Mouse (Mus musculus) kidney, embryonic 16.5 days (tissue): ENCODE measurements around the gene Grcc10. TPM values are rescaled to one million over a fixed set of nuclear protein-coding genes. Genes with fewer than 3 reads are reported as not detected.
A peak's percentile ranks its signal among the peaks of the same experiment; 100 is the strongest.

ENCODE experiments used
- ATAC-seq: fragments of 200-750 bp; cut with Nextera tagmentation; 2 replicates; pipeline ENCODE4 v1.8.0; 2017; ENCODE audit warnings: moderate TSS enrichment; ENCODE audit not compliant: low FRiP score, low TSS enrichment
- H3K27ac ChIP-seq: fragments of 300-500 bp; sonication (generic); 2 replicates; pipeline ENCODE4 v1.5.1; 2014; ENCODE audit warnings: low read length
- H3K27me3 ChIP-seq: fragments of 300-500 bp; sonication (generic); 2 replicates; pipeline ENCODE4 v1.6.1; 2014; ENCODE audit warnings: low read length, control low read depth, mixed read lengths; ENCODE audit not compliant: insufficient read depth
- H3K36me3 ChIP-seq: fragments of 300-500 bp; sonication (generic); 2 replicates; pipeline ENCODE4 v1.6.1; 2014; ENCODE audit warnings: low read length, control low read depth, mixed read lengths; ENCODE audit not compliant: insufficient read depth
- H3K4me1 ChIP-seq: fragments of 300-500 bp; sonication (generic); 2 replicates; pipeline ENCODE4 v1.6.1; 2014; ENCODE audit warnings: low read length, control low read depth, mixed read lengths; ENCODE audit not compliant: insufficient read depth
- H3K4me2 ChIP-seq: fragments of 300-500 bp; sonication (generic); replicated peaks from 2 replicates; pipeline ENCODE4 v1.6.1; 2014; ENCODE audit warnings: low read depth, low read length
- H3K4me3 ChIP-seq: fragments of 300-500 bp; sonication (generic); 2 replicates; pipeline ENCODE4 v1.5.1; 2014; ENCODE audit warnings: mild to moderate bottlenecking, low read length
- H3K9ac ChIP-seq: fragments of 300-500 bp; sonication (generic); replicated peaks from 2 replicates; pipeline ENCODE4 v1.6.1; 2014; ENCODE audit warnings: low read length
- H3K9me3 ChIP-seq: fragments of 300-500 bp; sonication (generic); 2 replicates; pipeline ENCODE4 v1.6.1; 2016; ENCODE audit warnings: low read length, control low read depth
- WGBS: fragments of 180-500 bp; shearing (Covaris S2); extraction: QIAGEN DNeasy Blood & Tissue Kit; methylation state at CpG from one replicate; pipeline ENCODE4 v1.1.7; 2014; 5-methylcytosine and 5-hydroxymethylcytosine counted together
- polyA plus RNA-seq: library from polyadenylated mRNA; unstranded; fragments of >200 nt; fragmentation: Nextera tagmentation; extraction: Ambion mirVana; gene quantifications from 2 replicates; pipeline ENCODE4 v1.2.1, GENCODE M21; 2015

Gene Grcc10
- polyA plus RNA-seq, 1 experiment from 2014 or later = 527 TPM

DNA sequence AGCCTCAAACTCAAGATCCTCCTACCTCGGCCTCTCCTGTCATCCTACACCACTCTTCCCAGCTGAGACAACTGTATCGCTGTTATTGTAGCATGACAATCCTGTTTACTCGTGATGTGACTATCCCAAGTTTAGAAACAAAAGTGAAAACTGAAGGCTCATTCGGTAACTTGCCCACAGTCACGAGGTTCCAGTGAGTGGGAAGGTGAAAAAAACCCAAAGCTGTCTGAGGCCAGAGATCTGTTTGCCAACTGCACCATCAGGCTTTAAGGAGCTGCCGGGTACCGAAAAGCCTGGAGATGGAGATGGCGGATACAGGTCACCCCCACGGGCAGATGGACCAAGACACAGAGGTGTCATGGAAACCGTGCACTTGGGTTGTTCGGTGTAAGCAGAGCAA lies 4.1 kb downstream of the Grcc10 start:
- no peak overlapping the region for H3K9ac ChIP-seq
- 0 out of 2 replicates have a peak, but pooled peaks cover 3% of the 10 kb centered on the region for H3K36me3 ChIP-seq
- H3K27ac ChIP-seq = no peak overlapping the region
- no peaks in the 10 kb centered on the region for H3K9me3 ChIP-seq
- no peak for ATAC-seq
- no peaks in the 10 kb centered on the region for H3K27me3 ChIP-seq
- H3K4me3 ChIP-seq = no peak overlapping the region
- WGBS = 83% methylated on average over 11 of the region's 11 CpGs
- H3K4me2 ChIP-seq = no peak overlapping the region
- H3K4me1 ChIP-seq = peaks cover 37% of the 10 kb centered on the region

DNA sequence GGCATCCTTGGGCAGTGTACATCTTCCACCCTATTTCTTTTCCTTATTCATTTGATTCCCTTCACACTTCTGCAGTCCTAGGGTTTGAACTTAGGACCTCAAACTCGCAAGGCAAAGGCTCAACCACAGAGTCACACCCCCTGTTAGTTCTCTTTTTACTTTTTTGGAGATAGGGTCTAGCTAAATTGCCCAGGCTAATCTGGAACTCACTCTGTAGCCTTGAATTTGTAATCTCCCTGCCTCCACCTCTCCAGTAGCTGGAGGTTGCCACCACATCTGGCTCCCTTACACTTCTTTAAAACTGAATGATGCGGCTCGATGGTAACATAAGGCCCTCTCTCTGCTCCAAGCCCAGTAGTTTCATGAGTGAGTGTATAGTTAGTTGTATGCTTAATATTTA lies 6.8 kb downstream of the Grcc10 start:
- H3K27ac ChIP-seq = no peak overlapping the region
- H3K27me3 ChIP-seq = no peaks in the 10 kb centered on the region
- no peak for ATAC-seq
- H3K9ac ChIP-seq = no peak overlapping the region
- no peaks in the 10 kb centered on the region for H3K9me3 ChIP-seq
- H3K4me3 ChIP-seq = no peak overlapping the region
- 0 out of 2 replicates have a peak, but pooled peaks cover 3% of the 10 kb centered on the region for H3K36me3 ChIP-seq
- WGBS = 87% methylated on average over 3 of the region's 3 CpGs
- no peak overlapping the region for H3K4me2 ChIP-seq
- H3K4me1 ChIP-seq = peaks cover 23% of the 10 kb centered on the region

DNA sequence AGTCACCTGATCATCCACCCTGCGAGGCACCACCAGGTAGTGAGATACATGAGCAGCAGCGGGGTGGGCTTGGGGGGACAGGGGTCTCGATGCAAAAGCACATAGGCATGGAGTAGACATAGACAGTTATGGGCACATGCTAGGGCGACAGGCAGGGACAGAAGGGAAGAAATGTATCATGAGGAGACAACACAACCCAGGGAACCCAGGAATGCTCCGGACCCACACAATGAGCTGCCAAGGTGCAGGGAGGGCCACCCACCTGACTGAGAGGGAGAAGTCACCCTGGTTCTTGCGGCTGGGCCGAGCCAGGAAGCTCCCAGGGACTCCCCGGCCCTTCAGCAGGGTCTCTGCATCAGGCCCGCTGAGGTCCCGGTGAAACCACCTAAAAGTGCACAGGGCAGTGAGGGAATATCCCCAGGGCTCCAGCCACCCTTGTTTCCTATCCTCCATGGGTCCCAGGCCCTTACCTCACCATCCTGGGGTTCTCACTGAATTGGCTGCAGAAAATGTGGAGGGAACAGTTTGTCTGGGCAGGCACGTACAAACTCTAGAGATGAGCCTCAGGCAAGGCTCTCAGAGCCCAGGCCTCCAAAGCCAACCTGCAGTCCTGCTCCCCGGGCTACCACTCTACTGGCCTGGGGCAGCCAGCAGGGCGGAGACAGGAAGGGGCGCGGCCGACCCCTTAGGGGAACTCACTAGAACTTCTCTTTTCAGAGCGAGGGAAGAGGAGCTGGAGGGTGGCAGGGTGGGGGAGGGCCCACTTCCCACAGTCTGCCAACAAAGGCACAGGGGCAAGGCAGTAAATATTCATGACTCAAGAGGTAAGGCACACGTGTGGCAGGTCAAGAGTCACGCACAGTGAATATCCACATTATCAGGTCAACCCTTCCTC lies 8.5 kb downstream of the Grcc10 start:
- Histone ChIP-seq H3K27me3 (no peaks in the 10 kb centered on the region), H3K9ac (peak overlapping the region; percentile 55), H3K4me2 (peak overlapping the region; percentile 22; the same call in 1 of the 2 replicates), H3K4me3 (no peak overlapping the region), H3K36me3 (no peaks in the 10 kb centered on the region), H3K4me1 (peaks cover 9% of the 10 kb centered on the region), H3K9me3 (no peaks in the 10 kb centered on the region), H3K27ac (peak overlapping the region; percentile 15; the same call in 1 of the 2 replicates)
- peak; percentile 63 for ATAC-seq
- WGBS = 40% methylated on average over 19 of the region's 19 CpGs

DNA sequence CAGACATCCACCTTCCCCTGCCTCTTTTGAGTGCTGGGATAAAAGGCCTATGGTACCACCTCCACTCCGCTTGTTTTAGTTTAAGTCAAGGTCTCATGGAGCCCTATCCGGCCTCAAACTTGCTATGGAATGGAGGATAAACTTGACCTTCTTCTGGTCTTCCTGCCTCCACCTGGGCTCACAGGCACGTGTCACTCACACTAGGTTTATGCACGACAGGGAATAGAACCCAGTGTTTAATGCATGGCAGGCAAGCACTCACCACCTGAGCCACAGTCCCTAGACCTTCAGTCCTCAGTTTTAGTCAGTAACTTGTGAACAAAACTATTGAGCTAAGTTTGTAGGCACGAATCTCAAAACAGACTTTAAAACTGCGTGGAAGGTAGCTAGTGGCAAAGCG lies 10.1 kb downstream of the Grcc10 start:
- WGBS = 87% methylated on average over 7 of the region's 7 CpGs

DNA sequence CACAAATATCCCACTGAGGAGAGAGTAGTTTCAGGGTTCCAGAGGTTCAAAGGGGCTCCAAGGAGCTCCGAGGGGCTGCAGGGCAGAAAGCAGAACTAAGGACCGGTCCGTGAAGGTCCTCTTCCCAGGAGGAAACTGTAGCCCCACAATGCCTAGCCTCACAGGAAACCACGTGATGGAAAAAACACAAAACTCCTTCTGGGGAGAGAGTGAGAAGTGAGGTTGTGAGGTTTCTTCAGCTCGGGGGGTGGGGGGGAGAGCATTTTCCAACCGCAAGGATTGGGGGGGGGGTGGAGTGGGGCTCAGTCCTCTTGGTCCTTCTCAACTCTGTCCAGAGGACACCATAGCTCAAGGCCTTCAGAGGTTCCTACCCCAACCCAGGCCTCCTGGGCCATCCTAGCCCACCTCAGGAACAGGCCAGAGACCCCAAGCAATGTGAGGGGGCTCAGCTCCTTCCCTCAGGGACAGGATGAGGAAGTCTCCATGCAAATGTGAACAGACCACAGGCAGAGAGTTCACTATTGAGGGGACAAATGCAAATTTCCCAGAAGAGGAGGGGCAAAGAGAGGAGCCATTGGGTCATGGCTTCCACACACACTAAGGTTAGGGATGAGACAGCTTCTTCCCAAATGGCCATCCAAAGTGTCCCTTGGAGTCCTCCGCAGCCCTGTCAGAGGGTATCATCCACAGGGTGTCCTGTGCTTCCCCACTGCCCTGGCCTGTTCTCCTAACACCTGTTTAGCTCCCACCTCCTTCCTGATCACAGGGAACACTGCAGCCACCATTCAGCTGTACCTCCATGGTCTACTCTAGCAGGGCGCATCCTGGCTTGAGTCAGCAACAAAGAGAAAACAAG lies 11.1 kb downstream of the Grcc10 start:
- Histone ChIP-seq H3K27me3 (no peaks in the 10 kb centered on the region), H3K27ac (no peak overlapping the region), H3K36me3 (no peaks in the 10 kb centered on the region), H3K4me2 (no peak overlapping the region), H3K9me3 (no peaks in the 10 kb centered on the region), H3K4me3 (no peak overlapping the region), H3K9ac (no peak overlapping the region), H3K4me1 (peaks cover 9% of the 10 kb centered on the region)
- no peak for ATAC-seq
- WGBS = 81% methylated on average over 8 of the region's 8 CpGs

More for the DNA sequence above, 10.1 kb downstream of the Grcc10 start:
- H3K9ac ChIP-seq = no peak overlapping the region
- H3K36me3 ChIP-seq = no peaks in the 10 kb centered on the region
- H3K27ac ChIP-seq = no peak overlapping the region
- no peaks in the 10 kb centered on the region for H3K9me3 ChIP-seq
- H3K4me2 ChIP-seq = no peak overlapping the region
- H3K4me1 ChIP-seq = peaks cover 9% of the 10 kb centered on the region
- H3K4me3 ChIP-seq = no peak overlapping the region
- ATAC-seq = no peak
- no peaks in the 10 kb centered on the region for H3K27me3 ChIP-seq

DNA sequence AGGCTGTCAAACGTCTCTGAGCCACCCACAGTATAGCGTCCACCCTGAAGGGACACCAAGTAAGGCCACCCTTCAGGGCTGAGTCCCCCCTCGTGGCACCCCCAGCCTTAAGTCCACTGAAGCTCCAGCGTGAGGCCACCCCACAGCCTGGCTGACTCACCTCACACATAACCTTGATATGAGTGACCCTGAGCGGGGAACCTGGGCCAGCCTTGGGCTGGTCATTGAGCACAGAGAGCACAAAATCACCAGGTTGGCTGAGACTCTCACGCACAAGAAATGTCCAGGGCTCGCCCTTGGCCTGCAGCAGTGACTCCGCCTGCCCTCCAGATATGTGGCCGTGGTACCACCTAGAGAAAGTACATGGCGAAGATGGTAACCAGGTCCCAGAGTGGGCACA lies 12.6 kb downstream of the Grcc10 start:
- Histone ChIP-seq H3K9me3 (no peaks in the 10 kb centered on the region), H3K36me3 (no peaks in the 10 kb centered on the region), H3K27ac (no peak overlapping the region), H3K9ac (no peak overlapping the region), H3K4me1 (peaks cover 9% of the 10 kb centered on the region), H3K4me2 (no peak overlapping the region), H3K27me3 (no peaks in the 10 kb centered on the region), H3K4me3 (no peak overlapping the region)
- WGBS = 92% methylated on average over 10 of the region's 10 CpGs
- ATAC-seq = no peak

DNA sequence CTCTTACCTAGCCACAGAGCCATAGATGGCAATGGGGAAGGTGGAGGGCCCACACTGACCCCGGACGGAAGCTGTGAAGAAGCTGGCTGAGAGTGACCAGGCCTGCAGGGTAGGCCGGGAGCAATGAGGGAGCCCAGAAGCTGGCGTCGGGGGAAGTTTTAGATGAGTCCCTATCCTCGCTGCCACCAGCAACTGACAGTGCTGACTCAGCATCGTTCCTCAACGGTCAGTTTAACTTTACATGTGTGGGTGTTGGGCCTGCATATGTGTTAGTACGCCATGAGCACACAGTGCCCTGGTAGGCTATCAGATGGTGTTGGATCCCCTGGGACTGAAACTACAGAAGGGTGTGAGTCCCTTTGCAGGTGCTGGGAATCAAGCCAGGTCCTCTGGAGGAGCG lies 16.7 kb downstream of the Grcc10 start:
- no peaks in the 10 kb centered on the region for H3K4me1 ChIP-seq
- 84% methylated on average over 10 of the region's 10 CpGs for WGBS

DNA sequence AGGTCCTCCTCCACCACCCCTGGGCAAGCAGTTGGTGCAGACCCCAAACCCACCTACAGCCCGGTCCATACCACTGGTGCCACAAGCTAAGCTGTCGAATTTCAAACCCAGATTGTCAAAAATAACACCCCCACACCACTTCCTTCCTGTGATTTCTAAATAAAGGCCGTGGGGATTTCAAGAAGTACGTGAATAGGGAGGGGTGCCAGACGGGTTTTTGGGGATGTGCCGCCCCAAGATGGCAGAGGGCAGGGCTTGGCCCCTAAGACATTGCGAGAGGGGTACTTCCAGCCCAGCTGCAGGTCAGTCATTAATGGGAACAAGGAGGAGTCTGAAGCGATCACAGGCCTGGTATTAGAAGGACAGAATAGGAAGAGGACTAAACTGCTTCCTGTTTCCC lies 17.6 kb downstream of the Grcc10 start:
- no peaks in the 10 kb centered on the region for H3K4me1 ChIP-seq
- H3K27ac ChIP-seq = no peak overlapping the region
- H3K9ac ChIP-seq = no peak overlapping the region
- no peaks in the 10 kb centered on the region for H3K9me3 ChIP-seq
- no peak for ATAC-seq
- H3K4me3 ChIP-seq = no peak overlapping the region
- H3K27me3 ChIP-seq = no peaks in the 10 kb centered on the region
- H3K4me2 ChIP-seq = no peak overlapping the region
- 73% methylated on average over 8 of the region's 8 CpGs for WGBS
- no peaks in the 10 kb centered on the region for H3K36me3 ChIP-seq

More for the DNA sequence above, 16.7 kb downstream of the Grcc10 start:
- no peak overlapping the region for H3K27ac ChIP-seq
- no peak overlapping the region for H3K9ac ChIP-seq
- ATAC-seq = no peak
- H3K36me3 ChIP-seq = no peaks in the 10 kb centered on the region
- H3K4me2 ChIP-seq = no peak overlapping the region
- H3K27me3 ChIP-seq = no peaks in the 10 kb centered on the region
- no peaks in the 10 kb centered on the region for H3K9me3 ChIP-seq
- H3K4me3 ChIP-seq = no peak overlapping the region

DNA sequence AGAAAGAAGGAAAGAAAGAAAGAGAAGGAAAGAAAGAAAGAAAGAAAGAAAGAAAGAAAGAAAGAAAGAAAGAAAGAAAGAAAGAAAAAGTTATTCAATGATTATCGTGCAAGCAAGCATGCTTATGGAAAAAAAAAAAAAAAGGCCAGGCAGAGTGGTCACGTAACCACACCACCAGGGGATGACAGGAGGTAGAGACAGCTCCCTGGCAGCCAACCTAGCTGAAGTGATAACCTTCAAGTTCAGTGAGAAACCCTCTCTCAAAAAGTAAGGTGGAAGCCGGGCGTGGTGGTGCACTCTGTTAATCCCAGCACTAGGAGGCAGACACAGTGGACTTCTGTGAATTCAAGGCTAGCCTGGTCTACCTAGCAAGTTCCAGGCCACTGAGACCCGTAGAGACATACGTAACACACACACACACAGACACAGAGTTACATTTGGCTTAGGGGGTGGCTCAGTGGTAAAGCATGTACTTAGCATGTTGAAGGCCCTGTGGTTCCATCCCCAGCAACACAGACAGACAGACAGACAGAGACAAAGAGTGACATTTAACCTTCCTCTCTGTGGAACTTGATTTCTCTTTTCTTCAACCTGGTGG lies 18.2 kb downstream of the Grcc10 start:
- H3K4me1 ChIP-seq = no peaks in the 10 kb centered on the region
- 0 out of 2 replicates have a peak, but pooled peaks cover under 1% of the 10 kb centered on the region for H3K36me3 ChIP-seq
- no peak overlapping the region for H3K4me3 ChIP-seq
- no peak overlapping the region for H3K4me2 ChIP-seq
- no peaks in the 10 kb centered on the region for H3K27me3 ChIP-seq
- no peak overlapping the region for H3K27ac ChIP-seq
- no peaks in the 10 kb centered on the region for H3K9me3 ChIP-seq
- no peak for ATAC-seq
- no peak overlapping the region for H3K9ac ChIP-seq
- WGBS = 91% methylated on average over 6 of the region's 6 CpGs
